Mouse (Mus musculus) stomach, postnatal 0 days (tissue): ENCODE measurements around the gene Mef2a.

Experiments used
- CTCF ChIP-seq: IDR thresholded peaks from 2 replicates; pipeline ENCODE4 v1.5.1; 2016; ENCODE audit warnings: antibody characterized with exemption, low read depth, mild to moderate bottlenecking, moderate library complexity
- EP300 ChIP-seq: optimal IDR thresholded peaks from 2 replicates; pipeline ENCODE3; 2016; ENCODE audit warnings: antibody characterized with exemption

DNA sequence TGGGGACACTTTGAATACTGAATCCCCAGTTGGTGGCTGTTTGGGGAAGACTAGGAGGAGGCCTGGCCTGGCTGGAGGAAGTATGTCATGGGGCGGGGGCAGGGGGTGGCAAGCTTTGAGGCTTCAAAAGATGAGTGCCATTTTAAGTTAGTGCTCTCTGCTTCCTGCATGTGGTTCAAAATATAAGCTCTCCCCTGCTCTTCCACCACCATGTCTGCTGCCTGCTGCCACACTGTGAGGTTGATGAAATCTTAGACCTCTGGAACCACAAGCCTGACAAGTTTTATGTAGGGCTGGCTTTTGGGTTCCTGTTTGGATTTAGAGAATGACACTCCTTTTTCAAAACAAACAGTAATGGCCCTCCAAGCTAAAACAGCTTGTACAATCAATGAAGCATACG, 34.4 kb upstream of the Mef2a start:
- TF ChIP-seq EP300 (no peak), CTCF (no peak)
